Mouse (Mus musculus) myocyte (in vitro differentiated cells): ENCODE results near the gene Nudt16.

ENCODE experiments used
- E2F4 ChIP-seq: IDR thresholded peaks from one replicate; pipeline ENCODE4 v1.6.1; 2011; ENCODE audit warnings: mild to moderate bottlenecking, control low read depth, moderate library complexity; ENCODE audit not compliant: insufficient read depth
- MAX ChIP-seq: IDR thresholded peaks from one replicate; pipeline ENCODE4 v1.6.1; 2011; ENCODE audit warnings: low read depth, mild to moderate bottlenecking, control low read depth
- MYOD1 ChIP-seq, 3 experiments: IDR thresholded peaks; one replicate each; pipeline ENCODE4 v1.6.1; 2011; ENCODE audit warnings: control low read depth in 2 of 3, low read depth in 2 of 3, mild to moderate bottlenecking in 2 of 3, moderate library complexity in 1 of 3; ENCODE audit not compliant: insufficient read length in 2 of 3, control insufficient read depth in 1 of 3
- MYOG ChIP-seq, 3 experiments: IDR thresholded peaks; one replicate each; pipeline ENCODE4 v1.6.1; 2011; ENCODE audit warnings: control low read depth in 2 of 3, low read depth in 2 of 3, mild to moderate bottlenecking in 2 of 3; ENCODE audit not compliant: insufficient read length in 2 of 3, control insufficient read depth in 1 of 3, insufficient read depth in 1 of 3
- POLR2A ChIP-seq: IDR thresholded peaks from one replicate; pipeline ENCODE4 v1.6.1; 2011; ENCODE audit warnings: low read depth, mild to moderate bottlenecking, control low read depth, moderate library complexity; ENCODE audit not compliant: insufficient read length
- POLR2AphosphoS2 ChIP-seq: IDR thresholded peaks from one replicate; pipeline ENCODE4 v1.6.1; 2011; ENCODE audit warnings: low read depth, control low read depth; ENCODE audit not compliant: insufficient read length
- REST ChIP-seq: IDR thresholded peaks from one replicate; pipeline ENCODE4 v1.6.1; 2011; ENCODE audit warnings: mild to moderate bottlenecking, control low read depth, moderate library complexity; ENCODE audit not compliant: insufficient read depth, insufficient read length
- SRF ChIP-seq: IDR thresholded peaks from one replicate; pipeline ENCODE4 v1.6.1; 2011; ENCODE audit warnings: low read depth; ENCODE audit not compliant: control insufficient read depth, insufficient read length
- TCF12 ChIP-seq: IDR thresholded peaks from one replicate; pipeline ENCODE4 v1.6.1; 2011; ENCODE audit warnings: mild to moderate bottlenecking, control low read depth; ENCODE audit not compliant: poor library complexity, insufficient read depth, severe bottlenecking
- TCF3 ChIP-seq: IDR thresholded peaks from one replicate; pipeline ENCODE4 v1.6.1; 2011; ENCODE audit warnings: low read depth, control low read depth; ENCODE audit not compliant: insufficient read length
- USF1 ChIP-seq: IDR thresholded peaks from one replicate; pipeline ENCODE4 v1.6.1; 2011; ENCODE audit warnings: low read depth, mild to moderate bottlenecking, control low read depth, moderate library complexity

DNA sequence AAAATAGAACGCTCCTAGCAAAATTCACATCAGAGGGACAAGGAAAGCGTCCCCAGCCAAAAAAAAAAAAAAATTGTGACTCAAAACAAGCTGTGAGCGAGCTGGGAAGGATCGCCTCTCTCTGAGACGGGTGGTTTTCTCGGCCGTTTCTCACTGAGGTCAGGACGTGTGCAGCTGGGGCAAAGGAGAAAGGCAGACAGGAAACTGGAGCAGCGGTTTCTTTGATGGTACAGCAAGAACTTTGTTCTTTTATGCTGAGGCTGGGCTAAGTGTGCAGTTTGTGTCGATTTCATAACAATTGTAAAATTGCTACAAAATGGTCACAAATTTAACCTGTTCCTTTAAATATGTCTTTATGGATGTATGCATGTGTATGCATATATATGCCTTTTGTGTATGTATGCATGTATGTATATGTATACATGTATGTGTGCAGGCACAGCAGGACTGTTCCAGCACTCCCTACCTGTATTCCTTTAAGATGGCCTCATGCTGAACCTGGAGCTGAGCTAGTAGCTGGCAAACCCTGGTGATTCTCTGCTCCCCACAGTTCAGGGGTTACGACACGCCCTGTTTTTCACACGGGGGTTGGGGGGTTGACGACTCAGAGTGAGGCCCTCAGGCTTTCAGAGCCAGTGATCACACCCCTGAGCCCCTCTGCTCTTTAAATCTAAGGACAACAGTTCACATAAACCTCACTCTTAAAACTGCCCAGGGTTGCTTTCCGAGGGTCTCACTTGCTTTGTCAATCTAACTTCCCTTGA lies 30.6 kb downstream of the Nudt16 start:
- TF ChIP-seq POLR2A (no peak), MAX (no peak), USF1 (no peak), TCF12 (no peak), MYOG (IDR thresholded peaks at IDR 0.05; ENCODE audit: control insufficient read depth in 1 of 3, insufficient read depth in 1 of 3, insufficient read length in 2 of 3, low read depth in 2 of 3) (no peak), MYOD1 (IDR thresholded peaks at IDR 0.05; ENCODE audit: control insufficient read depth in 1 of 3, insufficient read length in 2 of 3, low read depth in 2 of 3) (no peak), E2F4 (no peak), SRF (no peak), POLR2AphosphoS2 (no peak), REST (no peak), TCF3 (no peak)
